ENCODE assay signal across 11 mouse cellular contexts in genomic region chr11:53522930-53523329, GRCm38 (mm10). TPM values are rescaled to one million over a fixed set of nuclear protein-coding genes. Genes with fewer than 3 reads are reported as not detected.
DNase-seq lines count a peak whose midpoint lies in the region; ATAC-seq and TF ChIP-seq lines count a peak whose summit lies in the region.
"Had no signal": no experiment of that assay in that cellular context is flagged by ENCODE, and none has a peak within 500 bp of the region (broad histone marks: within the 10 kb centered on the region; RNA-seq: fewer than 3 reads in every experiment).

No protein-coding gene starts in this region.

- H3K9me3 ChIP-seq in liver, embryonic 12.5 days (replicated peaks) = no peaks in the 10 kb centered on the region
- no peaks in the 10 kb centered on the region for H3K9me3 ChIP-seq in kidney, embryonic 14.5 days (ENCODE audit: control insufficient read depth, low read length)
- H3K9me3 ChIP-seq: hindbrain, embryonic 15.5 days; lung, embryonic 15.5 days had no signal

- no peak for TF ChIP-seq CTCF in heart, adult 2 months (IDR thresholded peaks at IDR 0.05)
- TF ChIP-seq CTCF in brain, embryonic 14.5 days (IDR thresholded peaks at IDR 0.05; ENCODE audit: borderline replicate concordance, extremely low read depth, insufficient read depth, insufficient read length) = no peak
- no peak for TF ChIP-seq CTCF in thymus, adult 2 months (IDR thresholded peaks at IDR 0.05; ENCODE audit: borderline replicate concordance, control insufficient read depth, extremely low read depth, insufficient read depth, low read length, poor library complexity)

- no peak for ATAC-seq in liver, embryonic 12.5 days
- no peak for ATAC-seq in kidney, embryonic 14.5 days (ENCODE audit: low FRiP score, low TSS enrichment)

- 31% methylated on average over 9 of the region's 9 CpGs for WGBS in heart, adult 2 months
- 40% methylated on average over 9 of the region's 9 CpGs for WGBS in liver, embryonic 12.5 days (ENCODE audit: insufficient replicate concordance)
- 86% methylated on average over 9 of the region's 9 CpGs for WGBS in thymus, adult 2 months
- 28% methylated on average over 9 of the region's 9 CpGs for WGBS in kidney, embryonic 14.5 days

- intact Hi-C loops in heart, adult 2 months (cut with DNase I) = loop anchor here (5.0 kb wide), 1 partner anchor 44 kb away; the partner anchor contains the start of gene Kif3a
- intact Hi-C loops in heart, postnatal 10 days (cut with DNase I) = no loop called here

- no peak for TF ChIP-seq EP300 in heart, adult 2 months (IDR thresholded peaks at IDR 0.05; ENCODE audit: insufficient read depth, low read depth, low read length)

- no peaks in the 10 kb centered on the region for H3K36me3 ChIP-seq in heart, adult 2 months (ENCODE audit: control insufficient read depth, insufficient read depth, low read length)
- H3K36me3 ChIP-seq in liver, embryonic 12.5 days = peaks cover 33% of the 10 kb centered on the region
- no peaks in the 10 kb centered on the region for H3K36me3 ChIP-seq in thymus, adult 2 months (ENCODE audit: control insufficient read depth, insufficient read depth, low read length)
- no peaks in the 10 kb centered on the region for H3K36me3 ChIP-seq in kidney, embryonic 14.5 days (ENCODE audit: control insufficient read depth, insufficient read depth, low read length)
- H3K36me3 ChIP-seq: hindbrain, embryonic 15.5 days; lung, embryonic 15.5 days had no signal

- H3K27ac ChIP-seq in heart, adult 2 months = peak overlapping the region; percentile 56
- H3K27ac ChIP-seq in liver, embryonic 12.5 days = peak overlapping the region; percentile 95; the same call in 1 of the 2 replicates
- no peak overlapping the region for H3K27ac ChIP-seq in thymus, adult 2 months (ENCODE audit: control insufficient read depth, insufficient read depth, low read length)
- no peak overlapping the region for H3K27ac ChIP-seq in kidney, embryonic 14.5 days (ENCODE audit: low read depth, low read length)
- H3K27ac ChIP-seq: hindbrain, embryonic 15.5 days; lung, embryonic 15.5 days had no signal

- peaks cover 32% of the 10 kb centered on the region for H3K4me1 ChIP-seq in heart, adult 2 months (ENCODE audit: control insufficient read depth, insufficient read depth, low read length)
- H3K4me1 ChIP-seq in liver, embryonic 12.5 days = peaks cover 93% of the 10 kb centered on the region
- H3K4me1 ChIP-seq in thymus, adult 2 months (replicated peaks; ENCODE audit: control insufficient read depth, insufficient read depth, low read length) = peaks cover 16% of the 10 kb centered on the region
- 0 out of 2 replicates have a peak, but pooled peaks cover 4% of the 10 kb centered on the region for H3K4me1 ChIP-seq in kidney, embryonic 14.5 days (ENCODE audit: control insufficient read depth, insufficient read depth, low read length)

- H3K4me3 ChIP-seq in heart, adult 2 months = no peak overlapping the region
- H3K4me3 ChIP-seq in liver, embryonic 12.5 days = peak overlapping the region; percentile 91; the same call in 1 of the 2 replicates
- no peak overlapping the region for H3K4me3 ChIP-seq in thymus, adult 2 months (ENCODE audit: control insufficient read depth, insufficient read depth, low read length)
- no peak overlapping the region for H3K4me3 ChIP-seq in kidney, embryonic 14.5 days (ENCODE audit: low read length)
- H3K4me3 ChIP-seq: hindbrain, embryonic 15.5 days; lung, embryonic 15.5 days had no signal

- no peak for DNase-seq in heart, adult 2 months
- no peak for DNase-seq in heart, postnatal 10 days
- peak; percentile 58 for DNase-seq in brain, embryonic 14.5 days (ENCODE audit: low read depth)
- peak; percentile 74 to 86 for DNase-seq in frontal cortex, adult 2 months (ENCODE audit: extremely low spot score in 1 of 2, low spot score in 1 of 2)
- DNase-seq in embryo, embryonic 9.5 days (ENCODE audit: extremely low spot score) = no peak
- no peak for DNase-seq in thymus, adult 2 months
- DNase-seq: adrenal gland, postnatal 14 days had no signal

- no peak for TF ChIP-seq POLR2A in heart, adult 2 months (IDR thresholded peaks at IDR 0.05; ENCODE audit: insufficient read depth, low read depth, low read length)
- no peak for TF ChIP-seq POLR2A in brain, embryonic 14.5 days (IDR thresholded peaks at IDR 0.05; ENCODE audit: borderline replicate concordance, extremely low read depth, insufficient read depth, insufficient read length, poor library complexity, severe bottlenecking)
- TF ChIP-seq POLR2A in thymus, adult 2 months (IDR thresholded peaks at IDR 0.05; ENCODE audit: control insufficient read depth, extremely low read depth, insufficient read depth, low read length, poor library complexity) = no peak

- no peaks in the 10 kb centered on the region for H3K27me3 ChIP-seq in heart, adult 2 months (ENCODE audit: control insufficient read depth, insufficient read depth, low read length)
- no peaks in the 10 kb centered on the region for H3K27me3 ChIP-seq in liver, embryonic 12.5 days (replicated peaks)
- H3K27me3 ChIP-seq in thymus, adult 2 months (ENCODE audit: control insufficient read depth, insufficient read depth, low read length) = no peaks in the 10 kb centered on the region
- no peaks in the 10 kb centered on the region for H3K27me3 ChIP-seq in kidney, embryonic 14.5 days (ENCODE audit: control insufficient read depth, insufficient read depth, low read length)
- H3K27me3 ChIP-seq: lung, embryonic 15.5 days had no signal

- H3K79me2 ChIP-seq in heart, adult 2 months (replicated peaks; ENCODE audit: control insufficient read depth, insufficient read depth, low read length) = no peaks in the 10 kb centered on the region; the same call in 1 of the 2 replicates

- 0 out of 2 replicates have a peak overlapping the region, but pooled peaks have one; percentile 2 for H3K9ac ChIP-seq in heart, adult 2 months (ENCODE audit: low read depth, low read length)
- peak overlapping the region; percentile 97 for H3K9ac ChIP-seq in liver, embryonic 12.5 days
- no peak overlapping the region for H3K9ac ChIP-seq in kidney, embryonic 14.5 days (ENCODE audit: low read depth, low read length)
- H3K9ac ChIP-seq: hindbrain, embryonic 15.5 days; lung, embryonic 15.5 days had no signal

- H3K4me2 ChIP-seq in liver, embryonic 12.5 days = peak overlapping the region; percentile 92
- no peak overlapping the region for H3K4me2 ChIP-seq in kidney, embryonic 14.5 days (replicated peaks; ENCODE audit: low read depth, low read length)
- H3K4me2 ChIP-seq: hindbrain, embryonic 15.5 days; lung, embryonic 15.5 days had no signal

RNA-seq across cellular contexts. Expression of gene Sept8, which starts 3.9 kb away (rescaled TPM):
- total RNA-seq in heart, adult 2 months (2021) = 10 to 100 TPM; 25.7 to 28.2 TPM
- 24.8 and 39.2 TPM in 2 replicates for polyA plus RNA-seq in heart, adult 2 months (2012; rRNA removed)
- total RNA-seq in heart, postnatal 10 days (2021) = 10 to 100 TPM; 62.5 to 62.7 TPM
- polyA plus RNA-seq in brain, embryonic 14.5 days (2012; rRNA removed) = 36.5 and 38.4 TPM in 2 replicates
- 271 and 280 TPM in 2 replicates for polyA plus RNA-seq in frontal cortex, adult 2 months (2012; rRNA removed)
- polyA plus RNA-seq in liver, embryonic 12.5 days (2016; fragmentation: Nextera tagmentation; extraction: Ambion mirVana) = 33.5 and 34.3 TPM in 2 replicates
- polyA plus RNA-seq in thymus, adult 2 months (2012; rRNA removed) = 11.5 TPM in 2 replicates
- 13.7 and 21.3 TPM in 2 replicates for polyA plus RNA-seq in kidney, embryonic 14.5 days (2014; fragmentation: Nextera tagmentation; extraction: Ambion mirVana)

RNA-seq across cellular contexts. Expression of gene Sowaha, which starts 42.9 kb away (rescaled TPM):
- under 1 TPM; 0.05 to 0.34 TPM for total RNA-seq in heart, adult 2 months (2021)
- 0.03 and 0.10 TPM in 2 replicates for polyA plus RNA-seq in heart, adult 2 months (2012; rRNA removed)
- total RNA-seq in heart, postnatal 10 days (2021) = under 1 TPM; 0.10 TPM
- polyA plus RNA-seq in brain, embryonic 14.5 days (2012; rRNA removed) = 1.1 and 1.6 TPM in 2 replicates
- 42.7 and 43.3 TPM in 2 replicates for polyA plus RNA-seq in frontal cortex, adult 2 months (2012; rRNA removed)
- polyA plus RNA-seq in liver, embryonic 12.5 days (2016; fragmentation: Nextera tagmentation; extraction: Ambion mirVana) = 9.8 and 10.1 TPM in 2 replicates
- polyA plus RNA-seq in thymus, adult 2 months (2012; rRNA removed) = 0.18 and 0.23 TPM in 2 replicates
- polyA plus RNA-seq in kidney, embryonic 14.5 days (2014; fragmentation: Nextera tagmentation; extraction: Ambion mirVana) = 0.09 and 0.14 TPM in 2 replicates

RNA-seq across cellular contexts. Expression of gene Gm9945, which starts 43.0 kb away (rescaled TPM):
- total RNA-seq in heart, adult 2 months (2021) = not detected
- polyA plus RNA-seq in heart, adult 2 months (2012; rRNA removed) = not detected in 2 replicates
- total RNA-seq in heart, postnatal 10 days (2021) = not detected
- not detected in 2 replicates for polyA plus RNA-seq in brain, embryonic 14.5 days (2012; rRNA removed)
- polyA plus RNA-seq in frontal cortex, adult 2 months (2012; rRNA removed) = 0.42 and 0.46 TPM in 2 replicates
- 0.14 and 0.48 TPM in 2 replicates for polyA plus RNA-seq in liver, embryonic 12.5 days (2016; fragmentation: Nextera tagmentation; extraction: Ambion mirVana)
- not detected in 2 replicates for polyA plus RNA-seq in thymus, adult 2 months (2012; rRNA removed)
- polyA plus RNA-seq in kidney, embryonic 14.5 days (2014; fragmentation: Nextera tagmentation; extraction: Ambion mirVana) = not detected in 2 replicates
- total RNA-seq: adrenal gland, postnatal 14 days had no signal
- polyA plus RNA-seq: lung, embryonic 15.5 days had no signal

RNA-seq across cellular contexts. Expression of gene Kif3a, which starts 44.2 kb away (rescaled TPM):
- 1 to 10 TPM; 7.9 to 8.2 TPM for total RNA-seq in heart, adult 2 months (2021)
- polyA plus RNA-seq in heart, adult 2 months (2012; rRNA removed) = 4.9 and 9.0 TPM in 2 replicates
- total RNA-seq in heart, postnatal 10 days (2021) = 10 to 100 TPM; 12.3 to 14.4 TPM
- 79.4 and 100 TPM in 2 replicates for polyA plus RNA-seq in brain, embryonic 14.5 days (2012; rRNA removed)
- 97.5 and 104 TPM in 2 replicates for polyA plus RNA-seq in frontal cortex, adult 2 months (2012; rRNA removed)
- polyA plus RNA-seq in liver, embryonic 12.5 days (2016; fragmentation: Nextera tagmentation; extraction: Ambion mirVana) = 13.7 and 14.5 TPM in 2 replicates
- polyA plus RNA-seq in thymus, adult 2 months (2012; rRNA removed) = 3.8 and 4.2 TPM in 2 replicates
- polyA plus RNA-seq in kidney, embryonic 14.5 days (2014; fragmentation: Nextera tagmentation; extraction: Ambion mirVana) = 65.3 and 71.0 TPM in 2 replicates

RNA-seq across cellular contexts. Expression of gene Gm9837, which starts 52.7 kb away (rescaled TPM):
- not detected for total RNA-seq in heart, adult 2 months (2021)
- not detected in 2 replicates for polyA plus RNA-seq in heart, adult 2 months (2012; rRNA removed)
- total RNA-seq in heart, postnatal 10 days (2021) = not detected
- not detected in 2 replicates for polyA plus RNA-seq in brain, embryonic 14.5 days (2012; rRNA removed)
- not detected in 2 replicates for polyA plus RNA-seq in frontal cortex, adult 2 months (2012; rRNA removed)
- not detected in 2 replicates for polyA plus RNA-seq in liver, embryonic 12.5 days (2016; fragmentation: Nextera tagmentation; extraction: Ambion mirVana)
- polyA plus RNA-seq in thymus, adult 2 months (2012; rRNA removed) = not detected in 2 replicates
- polyA plus RNA-seq in kidney, embryonic 14.5 days (2014; fragmentation: Nextera tagmentation; extraction: Ambion mirVana) = not detected in 2 replicates
- total RNA-seq: adrenal gland, postnatal 14 days had no signal
- polyA plus RNA-seq: hindbrain, embryonic 15.5 days; lung, embryonic 15.5 days had no signal

Comparison
In these comparisons a context has a peak if more than half of its experiments do, and no peak if none do; other contexts are left out.
1. DNase-seq: peak in brain, embryonic 14.5 days (single experiment) and frontal cortex, adult 2 months (2 of 2); none in heart, adult 2 months (0 of 2), heart, postnatal 10 days (0 of 2), embryo, embryonic 9.5 days (single experiment) and thymus, adult 2 months (single experiment).
2. H3K27ac ChIP-seq: peak in heart, adult 2 months (single experiment) and liver, embryonic 12.5 days (single experiment); none in thymus, adult 2 months (single experiment) and kidney, embryonic 14.5 days (single experiment).